Mouse (Mus musculus) small intestine, adult 2 months (tissue): ENCODE measurements around the gene Atn1.

Experiments used
- CTCF ChIP-seq: fragments of 200-500 bp; IDR thresholded peaks from 2 replicates; pipeline ENCODE4 v1.5.1; 2012; ENCODE audit warnings: low read depth, mild to moderate bottlenecking, control low read depth, inconsistent platforms, low read length, moderate library complexity, mixed read lengths; ENCODE audit not compliant: insufficient replicate concordance, insufficient read length; ENCODE audit errors: extremely low read depth
- POLR2A ChIP-seq: fragments of 200-500 bp; IDR thresholded peaks from 2 replicates; pipeline ENCODE4 v1.6.1; 2012; ENCODE audit warnings: low read depth, mild to moderate bottlenecking, control low read depth, inconsistent platforms, low read length, moderate library complexity

DNA sequence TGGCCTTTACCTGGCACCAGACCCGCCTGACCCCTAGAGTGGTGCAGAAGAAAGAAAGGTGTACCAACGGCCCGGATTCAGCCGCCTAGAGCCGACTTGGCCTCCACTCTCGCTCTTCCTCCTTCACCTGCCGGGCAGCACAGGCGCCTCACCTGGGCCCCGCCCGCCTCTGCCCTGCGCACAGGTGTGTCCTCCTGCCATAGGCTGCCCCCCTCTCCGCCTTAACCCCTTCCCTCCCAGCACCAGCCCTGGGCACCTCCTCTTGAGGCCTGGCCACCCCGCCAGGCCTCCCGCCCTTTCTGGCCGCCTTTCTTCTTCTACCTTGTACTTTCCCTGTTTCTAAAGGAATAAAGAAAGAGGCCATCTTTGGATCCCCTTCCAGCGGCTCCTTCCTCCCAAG, 37.6 kb downstream of the Atn1 start:
- TF ChIP-seq CTCF: no peak
- peak; percentile 92 for TF ChIP-seq POLR2A
